Mouse (Mus musculus): ENCODE results near the gene Aff3.

GRCm38 (mm10) chr1:38438447-38438846 is 226.3 kb downstream of the Aff3 start:
- TF ChIP-seq CTCF (IDR thresholded peaks at IDR 0.05; ENCODE audit: insufficient read depth, low read length) (no peak), POLR2A (IDR thresholded peaks at IDR 0.05; ENCODE audit: borderline replicate concordance, extremely low read depth, low read depth, low read length) (no peak)

Data from lung, adult 2 months (tissue).